Mouse (Mus musculus) liver, adult 2 months (tissue): ENCODE data around the gene Arrdc5.

Source experiments
- CTCF ChIP-seq: fragments of 200-500 bp; IDR thresholded peaks from 2 replicates; pipeline ENCODE4 v1.5.1; 2011; ENCODE audit warnings: low read depth, low read length, control low read depth
- POLR2A ChIP-seq: fragments of 200-500 bp; IDR thresholded peaks from 2 replicates; pipeline ENCODE4 v1.6.1; 2011; ENCODE audit warnings: low read length, control low read depth; ENCODE audit not compliant: insufficient read depth; ENCODE audit errors: extremely low read depth

- TF ChIP-seq CTCF (no peak), POLR2A (no peak)
Observed at GRCm38 (mm10) chr17:56293291-56293690, 6.8 kb downstream of the Arrdc5 start.
